Mouse (Mus musculus) CH12.LX (cell line): ENCODE measurements around the gene Paox.

Source experiments
- CTCF ChIP-seq, 2 experiments: IDR thresholded peaks in 1 of 2; conservative IDR thresholded peaks in 1 of 2; 2 replicates each; pipeline ENCODE4 v1.5.1; 2011 to 2012; ENCODE audit warnings: low read depth in 2 of 2, low read length in 2 of 2, improper control_type of control experiment in 1 of 2, inconsistent platforms in 1 of 2, mild to moderate bottlenecking in 1 of 2, moderate library complexity in 1 of 2
- E2F4 ChIP-seq: IDR thresholded peaks from 2 replicates; pipeline ENCODE4 v1.6.1; 2011; ENCODE audit warnings: low read depth, low read length, improper control_type of control experiment; ENCODE audit not compliant: insufficient replicate concordance
- MAFK ChIP-seq: IDR thresholded peaks from 2 replicates; pipeline ENCODE4 v1.6.1; 2011; ENCODE audit warnings: low read length, improper control_type of control experiment; ENCODE audit not compliant: insufficient replicate concordance
- MEF2A ChIP-seq: IDR thresholded peaks from 2 replicates; pipeline ENCODE4 v1.6.1; 2014; ENCODE audit warnings: low read depth, mild to moderate bottlenecking, inconsistent platforms, low read length, improper control_type of control experiment, borderline replicate concordance
- MYC ChIP-seq: IDR thresholded peaks from 2 replicates; pipeline ENCODE4 v1.6.1; 2011; ENCODE audit warnings: low read depth, mild to moderate bottlenecking, improper control_type of control experiment, low read length
- NELFE ChIP-seq: IDR thresholded peaks from 2 replicates; pipeline ENCODE4 v1.6.1; 2011; ENCODE audit warnings: low read depth, low read length, improper control_type of control experiment
- POLR2A ChIP-seq: IDR thresholded peaks from 2 replicates; pipeline ENCODE4 v1.6.1; 2011; ENCODE audit warnings: low read depth, mild to moderate bottlenecking, improper control_type of control experiment, low read length
- SMC3 ChIP-seq: IDR thresholded peaks from 2 replicates; pipeline ENCODE4 v1.6.1; 2011; ENCODE audit warnings: low read depth, low read length, improper control_type of control experiment
- ZMIZ1 ChIP-seq: IDR thresholded peaks from 2 replicates; pipeline ENCODE4 v1.6.1; 2012; ENCODE audit warnings: low read depth, mild to moderate bottlenecking, inconsistent platforms, low read length, improper control_type of control experiment

- TF ChIP-seq CTCF (conservative IDR thresholded peaks at IDR 0.05 in 1 of 2, IDR thresholded peaks at IDR 0.05 in 1 of 2; ENCODE audit: low read depth in 2 of 2, low read length in 2 of 2) (no peak), MYC (no peak), SMC3 (no peak), ZMIZ1 (no peak), E2F4 (no peak), MAFK (no peak), MEF2A (no peak), NELFE (no peak), POLR2A (no peak)
Observed at GRCm38 (mm10) chr7:140092924-140093528, 22.6 kb upstream of the Paox start, which contains the start of gene Prap1.
